Mouse (Mus musculus) 3134 (cell line): ENCODE data around the gene Ccdc27.

Source experiments
- DNase-seq: peaks from one replicate; pipeline ENCODE4 v3.0.0-alpha.2; 2011; ENCODE audit warnings: low spot score; ENCODE audit not compliant: insufficient read length; ENCODE audit errors: extremely low read depth

Ccdc27 gene

GRCm38 (mm10) chr4:154042577-154042976, at the start of gene Ccdc27:
TSS of gene Ccdc27 (minus strand) at chr4:154042677.
- no peak for DNase-seq

GRCm38 (mm10) chr4:154091356-154091755, 48.9 kb upstream of the Ccdc27 start:
- DNase-seq, result no peak

GRCm38 (mm10) chr4:154089205-154089604, 46.7 kb upstream of the Ccdc27 start:
- no peak for DNase-seq

GRCm38 (mm10) chr4:154086436-154086835, 44.0 kb upstream of the Ccdc27 start:
- DNase-seq, result no peak

- no peak for DNase-seq
These were observed 43.4 kb upstream of the Ccdc27 start for GRCm38 (mm10) chr4:154085856-154086255.

- no peak for DNase-seq
These were observed 39.5 kb upstream of the Ccdc27 start for GRCm38 (mm10) chr4:154081974-154082373.

GRCm38 (mm10) chr4:154081021-154081420, 38.5 kb upstream of the Ccdc27 start:
- DNase-seq, result no peak

- DNase-seq, result no peak
These were observed 37.7 kb upstream of the Ccdc27 start for GRCm38 (mm10) chr4:154080211-154080610.

GRCm38 (mm10) chr4:154071941-154072340, 29.5 kb upstream of the Ccdc27 start:
- DNase-seq, result no peak

- DNase-seq, result no peak
These were observed 29.0 kb upstream of the Ccdc27 start for GRCm38 (mm10) chr4:154071521-154071920.

GRCm38 (mm10) chr4:154070896-154071295, 28.4 kb upstream of the Ccdc27 start:
- DNase-seq, result no peak

GRCm38 (mm10) chr4:154064827-154065773, 22.6 kb upstream of the Ccdc27 start:
- no peak for DNase-seq

GRCm38 (mm10) chr4:154057696-154058095, 15.2 kb upstream of the Ccdc27 start:
- no peak for DNase-seq

GRCm38 (mm10) chr4:154056661-154057060, 14.2 kb upstream of the Ccdc27 start:
- DNase-seq, result no peak

GRCm38 (mm10) chr4:154056046-154056445, 13.6 kb upstream of the Ccdc27 start:
- DNase-seq, result no peak

GRCm38 (mm10) chr4:154055482-154055881, 13.0 kb upstream of the Ccdc27 start:
- DNase-seq, result no peak

GRCm38 (mm10) chr4:154053065-154053464, 10.6 kb upstream of the Ccdc27 start:
- DNase-seq, result no peak

- DNase-seq, result no peak
These were observed 8.9 kb upstream of the Ccdc27 start for GRCm38 (mm10) chr4:154051401-154051800.

GRCm38 (mm10) chr4:154045837-154046236, 3.4 kb upstream of the Ccdc27 start:
- no peak for DNase-seq

- DNase-seq, result no peak
These were observed 5.4 kb downstream of the Ccdc27 start for GRCm38 (mm10) chr4:154037123-154037522.

- no peak for DNase-seq
These were observed 13.8 kb downstream of the Ccdc27 start for GRCm38 (mm10) chr4:154028646-154029045.

- DNase-seq, result no peak
These were observed 14.4 kb downstream of the Ccdc27 start for GRCm38 (mm10) chr4:154028066-154028465.
